Mouse (Mus musculus) kidney, postnatal 36 days (tissue): ENCODE results near the gene Fam43a.

Experiments used
- DNase-seq, 2 experiments: peaks; one replicate each; pipeline ENCODE4 v3.0.0; 2021 to 2022; ENCODE audit warnings: mixed read lengths in 2 of 2

The Fam43a gene

GRCm38 (mm10) chr16:30599491-30600268 is at the start of gene Fam43a:
TSS of gene Fam43a (plus strand) at chr16:30599723.
- DNase-seq = peak; percentile 94 to 95

GRCm38 (mm10) chr16:30549966-30550747 is 49.4 kb upstream of the Fam43a start:
- peak; percentile 68 to 87 for DNase-seq

- no peak for DNase-seq
These were observed 48.8 kb upstream of the Fam43a start, which contains the start of gene Tmem44 for GRCm38 (mm10) chr16:30550748-30551192. TSS of gene Tmem44 (minus strand) at chr16:30550842.

- DNase-seq = peak; percentile 90 to 91
These were observed 46.7 kb upstream of the Fam43a start for GRCm38 (mm10) chr16:30552621-30553338.

- no peak for DNase-seq
These were observed 45.4 kb upstream of the Fam43a start for GRCm38 (mm10) chr16:30554109-30554508.

- no peak for DNase-seq
These were observed 40.1 kb upstream of the Fam43a start for GRCm38 (mm10) chr16:30559312-30559992.

GRCm38 (mm10) chr16:30560601-30561000 is 38.9 kb upstream of the Fam43a start:
- DNase-seq = no peak

- DNase-seq = no peak
These were observed 33.9 kb upstream of the Fam43a start for GRCm38 (mm10) chr16:30565631-30566030.

- no peak for DNase-seq
These were observed 29.4 kb upstream of the Fam43a start for GRCm38 (mm10) chr16:30570173-30570572.

- DNase-seq = no peak
These were observed 28.1 kb upstream of the Fam43a start for GRCm38 (mm10) chr16:30571378-30571777.

- peak; percentile 21 to 36 for DNase-seq
These were observed 27.3 kb upstream of the Fam43a start for GRCm38 (mm10) chr16:30572239-30572638.

- DNase-seq = no peak
These were observed 23.7 kb upstream of the Fam43a start for GRCm38 (mm10) chr16:30575815-30576214.

- DNase-seq = no peak
These were observed 23.1 kb upstream of the Fam43a start for GRCm38 (mm10) chr16:30576392-30576791.

- no peak for DNase-seq
These were observed 18.8 kb upstream of the Fam43a start for GRCm38 (mm10) chr16:30580765-30581164.

- no peak for DNase-seq
These were observed 12.5 kb upstream of the Fam43a start for GRCm38 (mm10) chr16:30586935-30587493.

- peak; percentile 90 to 93 for DNase-seq
These were observed 11.8 kb upstream of the Fam43a start, which contains the start of gene Lsg1 for GRCm38 (mm10) chr16:30587494-30588327. TSS of gene Lsg1 (minus strand) at chr16:30587592.

- no peak for DNase-seq
These were observed 9.0 kb upstream of the Fam43a start for GRCm38 (mm10) chr16:30590264-30591209.

GRCm38 (mm10) chr16:30591990-30592389 is 7.5 kb upstream of the Fam43a start:
- peak in 1 of 2 experiments; percentile 41 for DNase-seq

GRCm38 (mm10) chr16:30595356-30595755 is 4.2 kb upstream of the Fam43a start:
- no peak for DNase-seq
